Mouse (Mus musculus) cortical plate, adult 2 months (tissue): ENCODE measurements around the gene Yod1. TPM values are rescaled to one million over a fixed set of nuclear protein-coding genes. Genes with fewer than 3 reads are reported as not detected.
A peak's percentile ranks its signal among the peaks of the same experiment; 100 is the strongest.

Experiments used
- H3K27ac ChIP-seq: fragments of 200-500 bp; 2 replicates; pipeline ENCODE4 v1.5.1; 2012; ENCODE audit warnings: low read length, control low read depth, inconsistent platforms; ENCODE audit not compliant: insufficient read depth
- H3K4me1 ChIP-seq: fragments of 200-500 bp; 2 replicates; pipeline ENCODE4 v1.6.1; 2011; ENCODE audit warnings: low read length; ENCODE audit not compliant: control insufficient read depth, insufficient read depth
- H3K4me3 ChIP-seq: fragments of 200-500 bp; 2 replicates; pipeline ENCODE4 v1.5.1; 2011; ENCODE audit warnings: mild to moderate bottlenecking, low read length, control low read depth; ENCODE audit not compliant: insufficient read depth
- CTCF ChIP-seq: fragments of 200-500 bp; IDR thresholded peaks from 2 replicates; pipeline ENCODE4 v1.5.1; 2011; ENCODE audit warnings: mild to moderate bottlenecking, control low read depth, low read length; ENCODE audit not compliant: insufficient read depth; ENCODE audit errors: extremely low read depth
- POLR2A ChIP-seq: fragments of 200-500 bp; IDR thresholded peaks from 2 replicates; pipeline ENCODE4 v1.6.1; 2011; ENCODE audit warnings: mild to moderate bottlenecking, low read length, control low read depth; ENCODE audit not compliant: insufficient read depth; ENCODE audit errors: extremely low read depth
- polyA plus RNA-seq: library from polyadenylated mRNA; depleted of rRNA; stranded (reverse); fragments of >200 nt; gene quantifications from 2 replicates; pipeline ENCODE4 v1.2.3, GENCODE M21; 2012

Gene Yod1
- polyA plus RNA-seq, 1 experiment: 6.6 TPM

DNA sequence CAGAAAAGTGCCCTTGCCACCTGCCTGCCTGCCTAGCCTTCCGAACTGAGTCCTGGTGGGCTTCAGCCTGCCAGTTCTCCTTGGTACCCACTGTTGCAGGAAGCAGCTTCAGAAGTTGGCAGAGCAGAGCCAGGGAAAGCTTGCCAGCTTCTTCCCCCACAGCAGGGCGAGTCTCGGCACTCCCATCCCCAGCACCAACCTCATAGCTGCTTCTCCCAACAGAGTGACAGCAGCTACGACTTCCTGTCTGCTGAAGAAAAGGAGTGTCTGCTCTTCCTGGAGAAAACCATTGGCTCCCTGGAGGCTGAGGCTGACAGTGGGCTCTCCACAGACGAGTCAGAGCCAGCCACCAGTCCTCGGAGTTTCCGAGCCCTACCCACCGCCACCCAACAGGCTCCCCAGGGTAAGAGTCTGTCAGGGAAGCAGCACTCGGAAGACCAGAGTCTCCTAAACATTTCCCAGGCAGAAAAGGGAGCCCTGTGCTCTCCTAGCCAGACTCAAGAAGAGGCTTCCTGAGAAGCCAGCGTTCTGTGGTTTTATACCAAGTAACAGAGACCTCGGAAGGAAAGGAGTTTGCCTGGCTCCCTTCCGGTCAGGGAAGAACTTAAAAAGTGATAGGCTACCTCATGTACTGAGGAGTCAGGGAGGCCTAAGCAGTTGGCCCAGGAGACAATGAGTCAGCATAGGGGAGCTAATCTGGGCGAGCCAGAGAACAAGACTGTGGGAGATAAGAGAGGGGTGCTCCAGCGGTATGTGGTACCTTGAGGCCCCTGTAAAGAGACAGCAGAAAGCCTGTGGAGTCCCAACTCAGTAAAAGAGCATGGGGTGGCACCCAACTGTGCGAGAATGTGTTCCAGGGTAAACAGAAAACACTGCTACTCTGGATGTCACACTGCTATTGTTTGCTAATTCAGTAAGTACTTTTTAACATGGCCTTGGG, 23.9 kb downstream of the Yod1 start:
- Histone ChIP-seq H3K4me3 (no peak overlapping the region), H3K27ac (no peak overlapping the region), H3K4me1 (no peaks in the 10 kb centered on the region)
- TF ChIP-seq POLR2A (peak; percentile 74; the same call in 1 of the 2 replicates), CTCF (no peak)

- TF ChIP-seq POLR2A (no peak), CTCF (no peak)
- Histone ChIP-seq H3K4me3 (no peak overlapping the region), H3K4me1 (no peaks in the 10 kb centered on the region), H3K27ac (no peak overlapping the region)
Measured at GRCm38 (mm10) chr1:130742201-130742600, 25.1 kb downstream of the Yod1 start.

GRCm38 (mm10) chr1:130743775-130744174, 26.6 kb downstream of the Yod1 start:
- no peak overlapping the region for H3K27ac ChIP-seq
- no peak for TF ChIP-seq POLR2A
- H3K4me1 ChIP-seq: no peaks in the 10 kb centered on the region
- no peak overlapping the region for H3K4me3 ChIP-seq

DNA sequence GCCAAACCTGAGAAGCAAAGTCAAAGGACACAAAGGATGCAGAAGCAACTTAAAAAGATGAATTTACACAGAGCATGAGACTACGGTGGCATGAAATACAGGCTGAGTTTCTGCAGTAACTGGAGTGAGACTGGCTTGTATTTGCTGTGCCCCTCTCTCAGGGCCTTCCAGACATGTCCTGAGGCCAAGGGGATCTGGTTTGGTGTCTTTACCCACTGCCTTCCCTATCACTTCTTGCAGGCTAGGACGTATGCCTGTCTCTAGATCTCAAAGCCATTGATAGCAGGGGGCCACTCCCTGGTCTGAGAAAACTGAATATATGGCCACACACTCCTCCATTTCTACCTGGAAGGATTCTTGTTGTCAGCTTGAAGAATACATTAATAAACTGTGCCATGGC, 27.1 kb downstream of the Yod1 start:
- Histone ChIP-seq H3K4me1 (no peaks in the 10 kb centered on the region), H3K27ac (no peak overlapping the region), H3K4me3 (no peak overlapping the region)
- TF ChIP-seq CTCF (no peak), POLR2A (no peak)

DNA sequence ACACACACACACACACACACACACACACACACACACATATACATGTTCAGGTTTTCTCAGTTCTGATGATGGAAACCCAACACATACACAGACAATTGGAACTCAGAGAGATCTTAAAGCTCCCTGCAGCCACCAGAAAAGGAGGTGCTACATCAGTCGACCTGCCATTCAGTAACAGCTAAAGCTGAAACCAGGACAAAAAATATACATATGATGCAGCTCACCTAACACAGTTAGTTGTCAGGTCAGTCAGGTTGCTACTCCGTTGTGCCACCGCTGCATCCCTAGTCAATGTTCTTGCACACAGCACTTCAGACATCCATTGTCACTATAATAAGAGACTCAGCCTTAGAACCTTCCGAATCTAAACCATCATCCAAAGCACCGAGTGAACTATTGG, 27.8 kb downstream of the Yod1 start:
- TF ChIP-seq CTCF (no peak), POLR2A (no peak)
- Histone ChIP-seq H3K4me3 (no peak overlapping the region), H3K4me1 (no peaks in the 10 kb centered on the region), H3K27ac (no peak overlapping the region)

DNA sequence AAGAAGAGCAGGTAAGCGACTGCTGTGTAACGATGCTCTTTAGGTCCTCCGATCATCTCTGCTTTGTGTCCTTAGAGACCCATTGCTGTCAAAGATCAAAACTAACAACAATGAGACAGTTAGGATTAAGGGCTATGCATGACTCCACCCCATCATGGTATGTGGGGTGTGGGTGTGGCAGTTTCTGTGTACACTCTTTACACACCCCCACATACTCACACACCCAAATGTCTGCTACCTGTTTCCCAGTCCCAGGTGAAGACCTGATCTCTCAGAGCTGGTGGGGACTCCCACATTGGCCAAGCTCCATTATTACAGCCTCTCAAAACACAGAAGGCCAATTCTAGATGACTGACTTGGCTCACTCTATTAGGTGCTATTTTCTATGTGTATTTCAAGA, 28.5 kb downstream of the Yod1 start:
- H3K4me3 ChIP-seq: no peak overlapping the region
- H3K4me1 ChIP-seq: no peaks in the 10 kb centered on the region
- TF ChIP-seq CTCF (no peak), POLR2A (no peak)
- no peak overlapping the region for H3K27ac ChIP-seq

DNA sequence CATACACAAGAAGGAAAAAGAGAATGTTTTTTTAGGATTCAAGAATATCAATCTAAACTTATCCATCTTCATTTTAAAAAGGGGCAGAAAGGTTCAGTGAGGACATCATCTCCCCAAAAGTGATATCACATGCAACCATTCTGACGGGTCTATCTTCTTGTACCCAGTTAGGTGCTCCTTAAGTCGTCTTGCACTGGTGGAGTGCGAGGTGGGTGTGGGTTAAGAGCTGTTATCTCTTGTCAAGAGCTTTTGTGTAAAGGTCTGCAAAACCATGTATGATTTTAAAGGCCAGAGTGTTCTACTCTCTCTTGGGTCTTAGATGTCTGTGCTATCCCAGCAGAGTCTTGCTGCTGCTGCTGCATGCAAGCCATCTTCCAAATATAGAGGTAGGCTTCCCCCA, 29.7 kb downstream of the Yod1 start:
- TF ChIP-seq POLR2A (no peak), CTCF (no peak)
- Histone ChIP-seq H3K4me1 (no peaks in the 10 kb centered on the region), H3K4me3 (no peak overlapping the region), H3K27ac (no peak overlapping the region)

DNA sequence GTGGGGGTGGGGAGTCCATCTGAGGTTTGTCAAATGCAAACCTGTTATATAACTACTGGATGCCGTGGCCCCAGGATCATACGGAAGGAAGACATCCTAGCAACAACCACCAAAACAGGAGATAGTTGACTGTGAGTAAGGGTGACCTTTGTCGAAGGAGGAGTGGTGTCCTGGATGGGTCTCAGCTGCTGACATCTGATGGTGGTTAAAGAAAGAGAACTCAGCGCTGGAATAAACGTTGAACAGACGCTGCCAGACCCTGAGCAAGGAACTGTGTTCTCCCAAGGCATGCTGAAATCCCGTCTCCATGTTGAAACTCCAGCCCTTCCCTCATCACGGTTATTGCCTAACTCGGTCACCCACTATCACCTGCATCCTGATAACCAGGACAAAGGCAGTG, 42.6 kb downstream of the Yod1 start:
- H3K4me3 ChIP-seq: no peak overlapping the region

DNA sequence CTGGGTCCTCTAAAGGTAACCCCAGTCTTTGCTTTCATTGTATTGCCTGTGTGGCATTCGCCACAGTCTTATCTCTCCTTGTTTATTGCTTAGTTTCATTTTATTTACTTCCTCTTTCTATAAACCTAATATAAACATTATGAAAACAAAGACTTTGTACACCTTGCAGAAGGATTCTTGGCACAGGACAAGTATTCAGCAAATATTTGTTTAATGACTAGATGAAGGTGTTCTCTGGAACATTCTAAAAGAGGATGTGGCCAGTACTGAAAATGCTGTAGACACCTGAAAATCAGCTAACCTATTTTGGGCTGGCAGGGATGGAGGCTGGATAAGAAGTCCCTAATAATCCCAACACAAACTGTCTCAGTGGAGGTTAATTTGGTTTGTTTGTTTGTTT, 44.5 kb downstream of the Yod1 start:
- TF ChIP-seq CTCF: no peak
- no peak overlapping the region for H3K4me3 ChIP-seq
- H3K27ac ChIP-seq: no peak overlapping the region
- H3K4me1 ChIP-seq: no peaks in the 10 kb centered on the region

More for the DNA sequence above, 42.6 kb downstream of the Yod1 start:
- no peak for TF ChIP-seq CTCF
- TF ChIP-seq POLR2A: no peak
- Histone ChIP-seq H3K27ac (no peak overlapping the region), H3K4me1 (no peaks in the 10 kb centered on the region)

DNA sequence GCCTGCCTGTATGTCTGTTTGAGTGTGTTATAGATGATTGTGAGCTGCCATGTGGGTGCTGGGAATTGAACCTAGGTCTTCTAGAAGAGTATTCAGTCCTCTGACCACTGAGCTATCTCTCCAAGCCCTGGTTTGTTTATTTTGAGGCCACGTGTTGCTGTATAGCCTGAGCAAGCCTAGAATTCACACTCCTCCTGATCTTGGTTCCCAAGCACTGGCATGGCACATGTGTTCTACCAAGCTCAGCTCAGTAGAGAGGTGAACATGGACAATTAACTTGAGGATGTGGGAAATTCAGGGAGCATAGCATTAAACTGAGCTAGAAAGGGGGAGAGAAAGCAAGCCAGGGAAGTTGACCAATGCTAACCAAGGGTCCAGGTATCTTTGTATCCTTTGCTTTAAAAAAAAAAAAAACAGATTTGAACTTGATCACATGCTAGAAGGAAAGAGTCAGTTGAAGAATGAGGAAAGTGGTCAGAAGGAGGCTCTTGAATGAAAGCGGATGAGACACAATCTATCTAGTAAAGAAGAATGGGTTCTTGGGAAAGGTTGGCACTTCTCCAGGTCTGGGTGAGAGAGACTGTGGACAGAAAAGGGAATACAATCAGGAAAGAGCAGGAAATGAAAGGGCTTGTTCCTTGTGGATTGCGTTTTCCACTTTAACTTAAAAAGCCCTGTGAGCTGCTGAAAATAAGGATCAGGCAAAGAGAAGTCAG, 45.1 kb downstream of the Yod1 start:
- Histone ChIP-seq H3K4me1 (no peaks in the 10 kb centered on the region), H3K4me3 (no peak overlapping the region), H3K27ac (no peak overlapping the region)
- TF ChIP-seq POLR2A (no peak), CTCF (no peak)
